Mouse (Mus musculus): ENCODE results near the gene Ifna11. TPM values are rescaled to one million over a fixed set of nuclear protein-coding genes. Genes with fewer than 3 reads are reported as not detected.
"Not testable (repeated sequence)": the region's sequence is repeated elsewhere in the genome, so short reads cannot be mapped to it uniquely, and the experiment has no call there.

Gene Ifna11
- not detected in 2 replicates for polyA plus RNA-seq (2015; fragmentation: Nextera tagmentation; extraction: Ambion mirVana)

GRCm38 (mm10) chr4:88819659-88820058 is at the start of gene Ifna11:
Ifna11 (plus strand) TSS chr4:88819959.
- Histone ChIP-seq H3K4me3 (ENCODE audit: low read depth, low read length) (no peak within 1 kb of the TSS), H3K9me3 (replicated peaks; ENCODE audit: control insufficient read depth, low read length) (no peaks in the 10 kb centered on the region), H3K36me3 (ENCODE audit: control insufficient read depth, insufficient read depth) (no peaks in the 10 kb centered on the region), H3K4me1 (ENCODE audit: control insufficient read depth, low read depth, low read length) (no peaks in the 10 kb centered on the region), H3K9ac (ENCODE audit: low read depth, low read length) (no peak within 1 kb of the TSS), H3K27ac (ENCODE audit: low read length) (no peak within 1 kb of the TSS), H3K4me2 (ENCODE audit: low read depth, low read length) (no peak within 1 kb of the TSS), H3K27me3 (ENCODE audit: control insufficient read depth, insufficient read depth, low read depth, low read length) (no peaks in the 10 kb centered on the region)
- 68% methylated on average over 1 of the region's 1 CpGs for WGBS (ENCODE audit: insufficient replicate concordance)
- no peak for ATAC-seq (ENCODE audit: low read depth)

DNA sequence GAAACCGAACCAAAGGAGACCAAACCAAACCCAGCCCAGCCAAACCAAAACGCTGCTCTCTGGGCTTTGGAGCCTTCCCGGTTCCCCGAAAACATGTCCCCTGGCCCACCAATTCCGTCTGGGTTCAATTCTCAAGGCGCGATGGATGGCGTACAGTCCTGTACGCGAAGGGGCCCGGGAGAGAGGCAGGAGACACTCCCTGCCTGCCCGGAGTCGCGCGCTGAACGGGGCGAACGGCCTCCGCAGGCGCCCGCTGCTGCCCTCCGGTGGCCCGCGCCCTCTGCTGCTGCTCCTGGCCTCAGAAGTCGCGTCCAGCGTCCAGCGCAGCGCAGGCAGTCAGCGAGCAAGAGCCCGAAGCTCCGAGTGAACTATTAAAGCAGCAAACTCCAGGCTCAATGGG is 46.2 kb upstream of the Ifna11 start, which contains the start of gene Gm13290:
Gene Gm13290, plus strand, starts transcription at position 301 of the 400 bp plus-strand sequence.
- H3K4me2 ChIP-seq (ENCODE audit: low read depth, low read length); H3K27ac ChIP-seq (ENCODE audit: low read length); H3K4me3 ChIP-seq (ENCODE audit: low read depth, low read length); H3K4me1 ChIP-seq (ENCODE audit: control insufficient read depth, low read depth, low read length); H3K36me3 ChIP-seq (ENCODE audit: control insufficient read depth, insufficient read depth); H3K9me3 ChIP-seq (replicated peaks; ENCODE audit: control insufficient read depth, low read length); ATAC-seq (ENCODE audit: low read depth); H3K9ac ChIP-seq (ENCODE audit: low read depth, low read length); H3K27me3 ChIP-seq (ENCODE audit: control insufficient read depth, insufficient read depth, low read depth, low read length): not testable (repeated sequence)
- WGBS (ENCODE audit: insufficient replicate concordance), result no CpG with 5 or more reads among the region's 32 CpGs

DNA sequence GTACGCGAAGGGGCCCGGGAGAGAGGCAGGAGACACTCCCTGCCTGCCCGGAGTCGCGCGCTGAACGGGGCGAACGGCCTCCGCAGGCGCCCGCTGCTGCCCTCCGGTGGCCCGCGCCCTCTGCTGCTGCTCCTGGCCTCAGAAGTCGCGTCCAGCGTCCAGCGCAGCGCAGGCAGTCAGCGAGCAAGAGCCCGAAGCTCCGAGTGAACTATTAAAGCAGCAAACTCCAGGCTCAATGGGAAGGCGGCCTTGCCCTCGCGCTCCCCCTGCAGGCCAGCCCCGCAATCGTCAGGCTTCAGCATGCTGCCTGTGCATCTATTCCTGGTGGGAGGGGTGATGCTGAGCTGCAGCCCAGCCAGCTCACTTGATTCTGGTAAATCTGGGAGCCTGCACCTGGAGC is 43.1 kb upstream of the Ifna11 start, which contains the start of gene Gm13289:
Gene Gm13289, plus strand, starts transcription at position 301 of the 400 bp plus-strand sequence.
- H3K27ac ChIP-seq (ENCODE audit: low read length); ATAC-seq (ENCODE audit: low read depth); H3K9me3 ChIP-seq (replicated peaks; ENCODE audit: control insufficient read depth, low read length); H3K4me3 ChIP-seq (ENCODE audit: low read depth, low read length); H3K36me3 ChIP-seq (ENCODE audit: control insufficient read depth, insufficient read depth); H3K27me3 ChIP-seq (ENCODE audit: control insufficient read depth, insufficient read depth, low read depth, low read length); H3K9ac ChIP-seq (ENCODE audit: low read depth, low read length); H3K4me2 ChIP-seq (ENCODE audit: low read depth, low read length); H3K4me1 ChIP-seq (ENCODE audit: control insufficient read depth, low read depth, low read length): not testable (repeated sequence)
- WGBS (ENCODE audit: insufficient replicate concordance), result no CpG with 5 or more reads among the region's 29 CpGs

DNA sequence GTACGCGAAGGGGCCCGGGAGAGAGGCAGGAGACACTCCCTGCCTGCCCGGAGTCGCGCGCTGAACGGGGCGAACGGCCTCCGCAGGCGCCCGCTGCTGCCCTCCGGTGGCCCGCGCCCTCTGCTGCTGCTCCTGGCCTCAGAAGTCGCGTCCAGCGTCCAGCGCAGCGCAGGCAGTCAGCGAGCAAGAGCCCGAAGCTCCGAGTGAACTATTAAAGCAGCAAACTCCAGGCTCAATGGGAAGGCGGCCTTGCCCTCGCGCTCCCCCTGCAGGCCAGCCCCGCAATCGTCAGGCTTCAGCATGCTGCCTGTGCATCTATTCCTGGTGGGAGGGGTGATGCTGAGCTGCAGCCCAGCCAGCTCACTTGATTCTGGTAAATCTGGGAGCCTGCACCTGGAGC is 40.2 kb upstream of the Ifna11 start, which contains the start of gene Gm13272:
Gene Gm13272, plus strand, starts transcription at position 301 of the 400 bp plus-strand sequence.
- H3K4me3 ChIP-seq (ENCODE audit: low read depth, low read length); H3K36me3 ChIP-seq (ENCODE audit: control insufficient read depth, insufficient read depth); H3K27me3 ChIP-seq (ENCODE audit: control insufficient read depth, insufficient read depth, low read depth, low read length); H3K27ac ChIP-seq (ENCODE audit: low read length); H3K9me3 ChIP-seq (replicated peaks; ENCODE audit: control insufficient read depth, low read length); H3K4me1 ChIP-seq (ENCODE audit: control insufficient read depth, low read depth, low read length); H3K4me2 ChIP-seq (ENCODE audit: low read depth, low read length); H3K9ac ChIP-seq (ENCODE audit: low read depth, low read length); ATAC-seq (ENCODE audit: low read depth): not testable (repeated sequence)
- no CpG with 5 or more reads among the region's 29 CpGs for WGBS (ENCODE audit: insufficient replicate concordance)

- H3K27ac ChIP-seq (ENCODE audit: low read length); H3K9me3 ChIP-seq (replicated peaks; ENCODE audit: control insufficient read depth, low read length); H3K4me1 ChIP-seq (ENCODE audit: control insufficient read depth, low read depth, low read length); H3K9ac ChIP-seq (ENCODE audit: low read depth, low read length); H3K4me2 ChIP-seq (ENCODE audit: low read depth, low read length); H3K36me3 ChIP-seq (ENCODE audit: control insufficient read depth, insufficient read depth); ATAC-seq (ENCODE audit: low read depth); H3K27me3 ChIP-seq (ENCODE audit: control insufficient read depth, insufficient read depth, low read depth, low read length); H3K4me3 ChIP-seq (ENCODE audit: low read depth, low read length): not testable (repeated sequence)
- WGBS (ENCODE audit: insufficient replicate concordance), result 50% methylated on average over 13 of the region's 18 CpGs
These were observed 39.4 kb upstream of the Ifna11 start for GRCm38 (mm10) chr4:88780320-88780719.

- not testable (repeated sequence) for H3K27me3 ChIP-seq (ENCODE audit: control insufficient read depth, insufficient read depth, low read depth, low read length); H3K27ac ChIP-seq (ENCODE audit: low read length); H3K9ac ChIP-seq (ENCODE audit: low read depth, low read length); H3K36me3 ChIP-seq (ENCODE audit: control insufficient read depth, insufficient read depth); ATAC-seq (ENCODE audit: low read depth); H3K4me1 ChIP-seq (ENCODE audit: control insufficient read depth, low read depth, low read length); H3K4me3 ChIP-seq (ENCODE audit: low read depth, low read length); H3K9me3 ChIP-seq (replicated peaks; ENCODE audit: control insufficient read depth, low read length)
- WGBS (ENCODE audit: insufficient replicate concordance), result 8% methylated on average over 4 of the region's 7 CpGs
- peak within 1 kb of the TSS; percentile 41; the same call in 1 of the 2 replicates for H3K4me2 ChIP-seq (ENCODE audit: low read depth, low read length)
These were observed 37.9 kb upstream of the Ifna11 start, which contains the start of gene Ifnz for GRCm38 (mm10) chr4:88781831-88782230. Ifnz (plus strand) TSS chr4:88782131.

- H3K4me2 ChIP-seq (ENCODE audit: low read depth, low read length), result peak overlapping the region; percentile 41; the same call in 1 of the 2 replicates
- H3K9ac ChIP-seq (ENCODE audit: low read depth, low read length); H3K36me3 ChIP-seq (ENCODE audit: control insufficient read depth, insufficient read depth); H3K27me3 ChIP-seq (ENCODE audit: control insufficient read depth, insufficient read depth, low read depth, low read length); H3K4me1 ChIP-seq (ENCODE audit: control insufficient read depth, low read depth, low read length); H3K9me3 ChIP-seq (replicated peaks; ENCODE audit: control insufficient read depth, low read length); ATAC-seq (ENCODE audit: low read depth); H3K27ac ChIP-seq (ENCODE audit: low read length); H3K4me3 ChIP-seq (ENCODE audit: low read depth, low read length): not testable (repeated sequence)
- WGBS (ENCODE audit: insufficient replicate concordance), result 0% methylated on average over 9 of the region's 31 CpGs
These were observed 37.4 kb upstream of the Ifna11 start for GRCm38 (mm10) chr4:88782335-88782734.

- not testable (repeated sequence) for H3K27ac ChIP-seq (ENCODE audit: low read length); H3K9ac ChIP-seq (ENCODE audit: low read depth, low read length); H3K27me3 ChIP-seq (ENCODE audit: control insufficient read depth, insufficient read depth, low read depth, low read length); H3K9me3 ChIP-seq (replicated peaks; ENCODE audit: control insufficient read depth, low read length); ATAC-seq (ENCODE audit: low read depth); H3K4me3 ChIP-seq (ENCODE audit: low read depth, low read length); H3K4me1 ChIP-seq (ENCODE audit: control insufficient read depth, low read depth, low read length); H3K4me2 ChIP-seq (ENCODE audit: low read depth, low read length); H3K36me3 ChIP-seq (ENCODE audit: control insufficient read depth, insufficient read depth)
- WGBS (ENCODE audit: insufficient replicate concordance), result no CpG with 5 or more reads among the region's 27 CpGs
These were observed 34.4 kb upstream of the Ifna11 start, which contains the start of gene Gm13276 for GRCm38 (mm10) chr4:88785409-88785808. Gm13276 (plus strand) TSS chr4:88785709.

- H3K9ac ChIP-seq (ENCODE audit: low read depth, low read length); H3K9me3 ChIP-seq (replicated peaks; ENCODE audit: control insufficient read depth, low read length); ATAC-seq (ENCODE audit: low read depth); H3K27ac ChIP-seq (ENCODE audit: low read length); H3K36me3 ChIP-seq (ENCODE audit: control insufficient read depth, insufficient read depth); H3K27me3 ChIP-seq (ENCODE audit: control insufficient read depth, insufficient read depth, low read depth, low read length); H3K4me1 ChIP-seq (ENCODE audit: control insufficient read depth, low read depth, low read length); H3K4me3 ChIP-seq (ENCODE audit: low read depth, low read length); H3K4me2 ChIP-seq (ENCODE audit: low read depth, low read length): not testable (repeated sequence)
- WGBS (ENCODE audit: insufficient replicate concordance), result 0% methylated on average over 1 of the region's 28 CpGs
These were observed 31.4 kb upstream of the Ifna11 start, which contains the start of gene Gm13277 for GRCm38 (mm10) chr4:88788402-88788801. Gm13277 (plus strand) TSS chr4:88788632.

Data from liver, embryonic 16.5 days (tissue).